Mouse (Mus musculus) liver, postnatal 0 days (tissue): Measurements from ENCODE around the gene Gdpd1. TPM values are rescaled to one million over a fixed set of nuclear protein-coding genes. Genes with fewer than 3 reads are reported as not detected.

Experiments
- ATAC-seq: fragments of 200-750 bp; cut with Nextera tagmentation; 2 replicates; pipeline ENCODE4 v1.8.0; 2017; ENCODE audit warnings: mild to moderate bottlenecking, moderate library complexity
- DNase-seq: peaks from one replicate; pipeline ENCODE4 v3.0.0-alpha.2; 2016
- H3K27ac ChIP-seq: fragments of 300-500 bp; sonication (generic); 2 replicates; pipeline ENCODE4 v1.5.1; 2014; ENCODE audit warnings: antibody characterized with exemption, moderate library complexity, mild to moderate bottlenecking, low read depth
- H3K27me3 ChIP-seq: fragments of 300-500 bp; sonication (generic); 2 replicates; pipeline ENCODE4 v1.6.1; 2014; ENCODE audit warnings: low read length, control low read depth, mixed read lengths; ENCODE audit not compliant: insufficient read depth
- H3K36me3 ChIP-seq: fragments of 300-500 bp; sonication (generic); replicated peaks from 2 replicates; pipeline ENCODE4 v1.6.1; 2014; ENCODE audit warnings: mild to moderate bottlenecking, control low read depth, low read length, moderate library complexity, mixed read lengths; ENCODE audit not compliant: insufficient read depth
- H3K4me1 ChIP-seq: fragments of 300-500 bp; sonication (generic); 2 replicates; pipeline ENCODE4 v1.6.1; 2014; ENCODE audit warnings: antibody characterized with exemption, mild to moderate bottlenecking, control low read depth; ENCODE audit not compliant: insufficient read depth
- H3K4me2 ChIP-seq: fragments of 300-500 bp; sonication (generic); 2 replicates; pipeline ENCODE4 v1.6.1; 2014; ENCODE audit warnings: low read depth, mild to moderate bottlenecking, low read length, moderate library complexity, mixed read lengths
- H3K4me3 ChIP-seq: fragments of 300-500 bp; sonication (generic); 2 replicates; pipeline ENCODE4 v1.5.1; 2014; ENCODE audit warnings: low read depth, low read length
- H3K9ac ChIP-seq: fragments of 300-500 bp; sonication (generic); replicated peaks from 2 replicates; pipeline ENCODE4 v1.6.1; 2014; ENCODE audit warnings: mild to moderate bottlenecking, moderate library complexity
- H3K9me3 ChIP-seq: fragments of 300-500 bp; sonication (generic); 2 replicates; pipeline ENCODE4 v1.6.1; 2016; ENCODE audit warnings: mild to moderate bottlenecking, control low read depth, low read length, mixed read lengths
- CTCF ChIP-seq: sonication (generic); IDR thresholded peaks from 2 replicates; pipeline ENCODE4 v1.5.1; 2016; ENCODE audit warnings: antibody characterized with exemption, low read depth
- EP300 ChIP-seq: IDR thresholded peaks from 2 replicates; pipeline ENCODE4 v1.6.1; 2016; ENCODE audit warnings: antibody characterized with exemption, low read depth, mild to moderate bottlenecking
- WGBS: fragments of 180-500 bp; shearing (Covaris S2); extraction: QIAGEN DNeasy Blood & Tissue Kit; methylation state at CpG from one replicate; pipeline ENCODE4 v1.1.7; 2014; ENCODE audit not compliant: insufficient replicate concordance; 5-methylcytosine and 5-hydroxymethylcytosine counted together
- polyA plus RNA-seq: library from polyadenylated mRNA; unstranded; fragments of >200 nt; fragmentation: Nextera tagmentation; extraction: Ambion mirVana; gene quantifications from 2 replicates; pipeline ENCODE4 v1.2.1, GENCODE M21; 2015

Gene Gdpd1
- polyA plus RNA-seq, 1 experiment from 2014 or later, result 2.7 TPM

GRCm38 (mm10) chr11:86994791-86995624 is 78.9 kb downstream of the Gdpd1 start:
- Histone ChIP-seq H3K4me3 (no peak overlapping the region), H3K4me1 (peaks cover 25% of the 10 kb centered on the region), H3K27ac (peak overlapping the region; percentile 92), H3K27me3 (no peaks in the 10 kb centered on the region), H3K36me3 (no peaks in the 10 kb centered on the region), H3K9me3 (no peaks in the 10 kb centered on the region), H3K9ac (no peak overlapping the region; the same call in 1 of the 2 replicates), H3K4me2 (0 out of 2 replicates have a peak overlapping the region, but pooled peaks have one; percentile 95)
- ATAC-seq, result no peak
- no peak for DNase-seq
- WGBS, result 30% methylated on average over 10 of the region's 10 CpGs
- no peak for TF ChIP-seq EP300
- TF ChIP-seq CTCF, result no peak

GRCm38 (mm10) chr11:86994330-86994729 is 79.5 kb downstream of the Gdpd1 start:
- H3K9me3 ChIP-seq, result no peaks in the 10 kb centered on the region
- DNase-seq, result peak; percentile 27
- H3K27me3 ChIP-seq, result no peaks in the 10 kb centered on the region
- H3K27ac ChIP-seq, result peak overlapping the region; percentile 92
- H3K4me2 ChIP-seq, result peak overlapping the region; percentile 95
- no peaks in the 10 kb centered on the region for H3K36me3 ChIP-seq
- H3K4me1 ChIP-seq, result peaks cover 25% of the 10 kb centered on the region
- H3K4me3 ChIP-seq, result peak overlapping the region; percentile 88
- TF ChIP-seq CTCF, result no peak
- TF ChIP-seq EP300, result no peak
- ATAC-seq, result no peak
- 21% methylated on average over 6 of the region's 6 CpGs for whole genome bisulfite sequencing
- H3K9ac ChIP-seq, result peak overlapping the region; percentile 89

- ATAC-seq, result peak; percentile 95
- under 1% methylated on average over 94 of the region's 96 CpGs for WGBS
- H3K9ac ChIP-seq, result peak within 1 kb of the TSS; percentile 89
- peak; percentile 91 for DNase-seq
- peak within 1 kb of the TSS; percentile 92 for H3K27ac ChIP-seq
- no peaks in the 10 kb centered on the region for H3K36me3 ChIP-seq
- H3K9me3 ChIP-seq, result no peaks in the 10 kb centered on the region
- H3K27me3 ChIP-seq, result no peaks in the 10 kb centered on the region
- TF ChIP-seq EP300, result no peak
- TF ChIP-seq CTCF, result no peak
- peak within 1 kb of the TSS; percentile 88 for H3K4me3 ChIP-seq
- H3K4me1 ChIP-seq, result peaks cover 25% of the 10 kb centered on the region
- H3K4me2 ChIP-seq, result peak within 1 kb of the TSS; percentile 95
Measured at GRCm38 (mm10) chr11:86993041-86994037, 80.5 kb downstream of the Gdpd1 start, which contains the start of gene Ypel2. Gene Ypel2 (minus strand): TSS chr11:86993707.

GRCm38 (mm10) chr11:86992461-86992988 is 81.3 kb downstream of the Gdpd1 start:
- Histone ChIP-seq H3K9ac (peak overlapping the region; percentile 89), H3K27ac (peak overlapping the region; percentile 92), H3K4me2 (peak overlapping the region; percentile 95), H3K4me3 (peak overlapping the region; percentile 88), H3K9me3 (no peaks in the 10 kb centered on the region), H3K36me3 (no peaks in the 10 kb centered on the region), H3K4me1 (peaks cover 25% of the 10 kb centered on the region), H3K27me3 (no peaks in the 10 kb centered on the region)
- TF ChIP-seq EP300 (no peak), CTCF (no peak)
- no peak for ATAC-seq
- DNase-seq, result no peak
- 12% methylated on average over 13 of the region's 13 CpGs for WGBS

- H3K9ac ChIP-seq, result no peak overlapping the region; the same call in 1 of the 2 replicates
- TF ChIP-seq CTCF (no peak), EP300 (no peak)
- 75% methylated on average over 4 of the region's 4 CpGs for WGBS
- peak overlapping the region; percentile 95; the same call in 1 of the 2 replicates for H3K4me2 ChIP-seq
- H3K36me3 ChIP-seq, result no peaks in the 10 kb centered on the region
- ATAC-seq (no peak), DNase-seq (no peak)
- no peaks in the 10 kb centered on the region for H3K9me3 ChIP-seq
- H3K4me1 ChIP-seq, result peaks cover 25% of the 10 kb centered on the region
- no peak overlapping the region for H3K27ac ChIP-seq
- H3K4me3 ChIP-seq, result peak overlapping the region; percentile 88; the same call in 1 of the 2 replicates
- no peaks in the 10 kb centered on the region for H3K27me3 ChIP-seq
Measured at GRCm38 (mm10) chr11:86991241-86991640, 82.6 kb downstream of the Gdpd1 start.
